Mouse (Mus musculus) megakaryocyte, embryonic 14.5 days (primary cell): ENCODE results near the gene Szt2. TPM values are rescaled to one million over a fixed set of nuclear protein-coding genes. Genes with fewer than 3 reads are reported as not detected.

ENCODE experiments used
- H3K27me3 ChIP-seq: replicated peaks from 2 replicates; pipeline ENCODE3; 2012; ENCODE audit warnings: inconsistent platforms
- H3K36me3 ChIP-seq: replicated peaks from 2 replicates; pipeline ENCODE3; 2012; ENCODE audit warnings: low read length, inconsistent platforms, mixed read lengths
- H3K4me1 ChIP-seq: 2 replicates; pipeline ENCODE4 v1.6.1; 2012; ENCODE audit warnings: inconsistent platforms
- H3K4me3 ChIP-seq: replicated peaks from 2 replicates; pipeline ENCODE3; 2012; ENCODE audit warnings: moderate library complexity, mild to moderate bottlenecking, inconsistent platforms
- H3K9me3 ChIP-seq: 2 replicates; pipeline ENCODE4 v1.6.1; 2012; ENCODE audit warnings: inconsistent platforms
- FLI1 ChIP-seq: IDR thresholded peaks from 2 replicates; pipeline ENCODE4 v1.6.1; 2012; ENCODE audit warnings: low read length, inconsistent platforms, mixed read lengths
- GATA1 ChIP-seq: IDR thresholded peaks from 3 replicates; pipeline ENCODE4 v1.6.1; 2012; ENCODE audit warnings: mixed read lengths, low read length, inconsistent platforms, borderline replicate concordance
- polyA plus RNA-seq: library from polyadenylated mRNA; stranded (reverse); fragments of >175 nt; gene quantifications from 2 replicates; pipeline ENCODE4 v1.2.3, GENCODE M21; 2012; ENCODE audit warnings: low replicate concordance; ENCODE audit not compliant: insufficient read depth

The Szt2 gene
- polyA plus RNA-seq, 1 experiment = 23.1 TPM

DNA sequence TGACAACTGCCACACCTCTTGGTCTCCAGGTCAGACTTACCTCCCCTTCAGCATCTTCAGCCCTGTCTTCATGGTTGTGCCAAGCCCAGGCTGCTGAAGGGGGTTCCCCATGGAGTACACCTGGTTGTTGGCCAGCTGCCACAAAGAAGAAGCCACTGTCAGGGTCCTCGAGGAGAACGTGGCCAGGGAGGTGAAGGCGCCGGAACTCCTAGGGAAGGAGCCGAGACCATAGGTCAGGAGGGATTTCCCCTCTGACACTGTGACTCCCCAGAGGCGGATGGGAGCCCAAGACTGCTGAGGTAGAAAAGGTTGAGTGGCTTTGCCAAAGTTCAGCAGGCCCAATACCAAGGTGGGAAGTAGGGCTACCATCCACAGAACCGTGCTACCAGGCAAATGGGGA, 25.8 kb downstream of the Szt2 start:
- no peaks in the 10 kb centered on the region for H3K27me3 ChIP-seq
- H3K4me3 ChIP-seq = no peak overlapping the region
- TF ChIP-seq FLI1 (no peak), GATA1 (no peak)
- H3K36me3 ChIP-seq = peaks cover 99% of the 10 kb centered on the region
- H3K4me1 ChIP-seq = no peaks in the 10 kb centered on the region; the same call in 1 of the 2 replicates
- H3K9me3 ChIP-seq = no peaks in the 10 kb centered on the region

DNA sequence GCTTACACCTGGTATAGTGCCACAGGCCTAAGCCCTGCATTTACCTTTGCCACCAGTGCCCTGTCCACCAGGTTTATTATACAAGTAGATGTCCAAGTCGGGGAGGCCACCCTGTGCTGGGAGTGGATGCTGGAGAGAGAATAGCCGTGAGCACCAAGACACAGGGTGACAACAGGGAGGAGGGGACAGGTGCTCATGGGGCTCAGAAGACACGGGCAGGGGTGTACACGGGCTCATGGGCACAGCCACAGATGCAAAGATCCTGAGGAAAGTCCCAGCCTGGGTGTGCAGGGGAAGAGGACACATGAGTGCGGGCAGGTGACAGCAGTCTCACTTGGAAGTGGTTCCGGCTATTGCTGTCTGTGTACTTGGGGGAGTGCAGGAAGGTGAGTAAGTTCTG, 33.1 kb downstream of the Szt2 start:
- TF ChIP-seq FLI1 (no peak), GATA1 (no peak)
- Histone ChIP-seq H3K27me3 (no peaks in the 10 kb centered on the region), H3K9me3 (no peaks in the 10 kb centered on the region), H3K4me1 (no peaks in the 10 kb centered on the region; the same call in 1 of the 2 replicates), H3K36me3 (peaks cover 99% of the 10 kb centered on the region), H3K4me3 (no peak overlapping the region)

GRCm38 (mm10) chr4:118371822-118372221, 37.3 kb downstream of the Szt2 start:
- peaks cover 98% of the 10 kb centered on the region for H3K36me3 ChIP-seq
- H3K9me3 ChIP-seq = no peaks in the 10 kb centered on the region
- H3K27me3 ChIP-seq = no peaks in the 10 kb centered on the region
- H3K4me1 ChIP-seq = no peaks in the 10 kb centered on the region
- TF ChIP-seq FLI1 (no peak), GATA1 (no peak)
- no peak overlapping the region for H3K4me3 ChIP-seq

- Histone ChIP-seq H3K4me3 (no peak overlapping the region), H3K4me1 (no peaks in the 10 kb centered on the region; the same call in 1 of the 2 replicates), H3K27me3 (no peaks in the 10 kb centered on the region), H3K9me3 (no peaks in the 10 kb centered on the region), H3K36me3 (peaks cover 96% of the 10 kb centered on the region)
- no peak for TF ChIP-seq GATA1
- TF ChIP-seq FLI1 = no peak
Observed at GRCm38 (mm10) chr4:118368616-118369015, 40.5 kb downstream of the Szt2 start.

DNA sequence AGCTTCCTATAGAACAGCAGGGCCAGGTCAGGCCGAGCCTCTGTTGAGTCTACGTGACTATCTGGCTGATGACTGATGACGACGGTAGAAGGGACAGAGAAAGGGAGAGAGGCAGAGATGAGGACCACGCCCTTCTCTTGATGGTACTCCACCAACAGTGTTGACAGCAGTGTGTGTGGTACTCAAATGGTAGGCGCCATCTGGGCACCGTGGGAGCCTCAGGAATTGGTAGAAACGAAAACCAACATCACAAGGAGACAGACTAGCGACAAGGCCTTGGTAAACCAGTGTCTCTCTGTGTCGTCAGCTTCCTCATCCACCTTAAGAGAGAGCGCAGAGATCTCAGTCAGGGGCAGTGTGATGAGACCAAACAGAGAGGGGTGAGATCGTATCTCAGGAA, 41.5 kb downstream of the Szt2 start:
- no peak for TF ChIP-seq GATA1
- no peak for TF ChIP-seq FLI1
- H3K9me3 ChIP-seq = no peaks in the 10 kb centered on the region
- no peak overlapping the region for H3K4me3 ChIP-seq
- H3K36me3 ChIP-seq = peaks cover 96% of the 10 kb centered on the region
- H3K27me3 ChIP-seq = no peaks in the 10 kb centered on the region
- H3K4me1 ChIP-seq = no peaks in the 10 kb centered on the region; the same call in 1 of the 2 replicates

- peaks cover 93% of the 10 kb centered on the region for H3K36me3 ChIP-seq
- TF ChIP-seq FLI1 (no peak), GATA1 (no peak)
- peaks cover 5% of the 10 kb centered on the region; the same call in 1 of the 2 replicates for H3K4me1 ChIP-seq
Observed at GRCm38 (mm10) chr4:118365991-118366390, 43.1 kb downstream of the Szt2 start.

DNA sequence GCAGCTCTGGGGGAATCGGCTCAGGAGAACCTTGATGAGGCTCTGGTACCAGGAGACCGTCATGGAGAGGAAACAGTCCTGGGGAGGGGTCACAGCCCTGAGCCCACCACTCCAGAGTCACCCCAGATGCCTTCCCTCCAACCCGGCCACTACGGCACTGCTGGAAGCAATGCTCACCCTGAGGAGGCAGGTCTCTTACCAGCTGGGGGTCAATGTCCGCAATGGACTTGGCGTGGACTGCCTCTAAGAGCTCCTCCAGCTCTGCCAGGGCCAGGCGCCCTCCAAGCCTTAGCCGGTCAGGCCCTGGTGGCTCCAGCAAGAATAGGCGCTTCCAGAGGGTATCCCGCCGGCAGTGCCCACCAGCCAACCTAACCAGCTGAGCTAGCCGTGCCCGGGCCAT, 44.4 kb downstream of the Szt2 start:
- Histone ChIP-seq H3K4me1 (peaks cover 14% of the 10 kb centered on the region), H3K27me3 (no peaks in the 10 kb centered on the region), H3K4me3 (no peak overlapping the region), H3K36me3 (peaks cover 79% of the 10 kb centered on the region), H3K9me3 (no peaks in the 10 kb centered on the region)
- TF ChIP-seq FLI1 (no peak), GATA1 (no peak)

More at GRCm38 (mm10) chr4:118365991-118366390, 43.1 kb downstream of the Szt2 start:
- Histone ChIP-seq H3K9me3 (no peaks in the 10 kb centered on the region), H3K27me3 (no peaks in the 10 kb centered on the region), H3K4me3 (peak overlapping the region; percentile 53)

DNA sequence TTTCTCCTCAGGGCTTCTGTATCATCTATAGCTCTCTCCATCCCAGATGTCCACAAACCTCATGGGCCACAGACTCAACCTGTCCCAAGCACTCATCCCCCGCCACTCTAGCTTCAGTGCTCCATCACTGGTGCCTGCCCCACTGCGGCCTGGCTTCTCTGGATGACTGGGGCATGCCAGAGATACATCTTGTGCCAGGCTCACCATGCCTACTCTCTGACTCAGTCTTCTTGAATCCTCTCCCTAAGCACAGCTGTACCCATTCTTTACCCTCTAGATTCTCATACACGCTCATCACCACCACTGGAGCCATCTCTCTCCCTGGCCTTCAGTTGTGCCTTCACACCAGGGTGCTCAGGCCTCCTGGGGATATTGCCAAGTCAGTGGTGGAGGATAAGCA, 45.1 kb downstream of the Szt2 start:
- H3K4me1 ChIP-seq = peaks cover 14% of the 10 kb centered on the region
- peaks cover 73% of the 10 kb centered on the region for H3K36me3 ChIP-seq
- H3K9me3 ChIP-seq = no peaks in the 10 kb centered on the region
- H3K4me3 ChIP-seq = no peak overlapping the region
- no peak for TF ChIP-seq GATA1
- TF ChIP-seq FLI1 = no peak
- no peaks in the 10 kb centered on the region for H3K27me3 ChIP-seq

DNA sequence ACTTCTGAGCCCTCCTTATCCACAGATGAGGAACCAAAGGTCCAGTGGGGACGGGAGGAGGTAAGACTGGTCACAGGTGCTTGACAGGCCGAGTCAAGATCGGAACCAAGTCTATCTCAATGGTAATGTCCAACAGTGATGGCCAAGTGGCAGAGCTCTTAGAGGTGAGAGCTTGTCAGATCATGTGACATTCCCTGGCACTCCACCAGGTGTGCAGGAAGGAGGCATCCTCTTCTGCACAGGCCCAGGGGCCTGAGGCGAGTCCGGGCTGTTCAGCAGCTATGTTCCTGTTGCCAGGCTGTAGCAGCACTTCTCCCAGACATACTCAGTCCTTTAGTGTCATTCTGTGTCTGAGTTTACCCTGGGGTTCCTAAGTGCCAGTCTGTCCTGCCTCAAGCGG, 46.2 kb downstream of the Szt2 start:
- Histone ChIP-seq H3K36me3 (peaks cover 62% of the 10 kb centered on the region), H3K27me3 (peaks cover 3% of the 10 kb centered on the region), H3K4me3 (no peak overlapping the region), H3K4me1 (peaks cover 14% of the 10 kb centered on the region), H3K9me3 (no peaks in the 10 kb centered on the region)
- TF ChIP-seq FLI1 = no peak
- TF ChIP-seq GATA1 = no peak

GRCm38 (mm10) chr4:118361451-118361850, 47.6 kb downstream of the Szt2 start:
- H3K36me3 ChIP-seq = peaks cover 52% of the 10 kb centered on the region
- H3K4me3 ChIP-seq = no peak overlapping the region
- H3K4me1 ChIP-seq = peaks cover 14% of the 10 kb centered on the region
- H3K27me3 ChIP-seq = peaks cover 9% of the 10 kb centered on the region
- TF ChIP-seq GATA1 (no peak), FLI1 (no peak)
- H3K9me3 ChIP-seq = no peaks in the 10 kb centered on the region
